Mouse (Mus musculus): ENCODE data around the gene Ap1g2.

DNA sequence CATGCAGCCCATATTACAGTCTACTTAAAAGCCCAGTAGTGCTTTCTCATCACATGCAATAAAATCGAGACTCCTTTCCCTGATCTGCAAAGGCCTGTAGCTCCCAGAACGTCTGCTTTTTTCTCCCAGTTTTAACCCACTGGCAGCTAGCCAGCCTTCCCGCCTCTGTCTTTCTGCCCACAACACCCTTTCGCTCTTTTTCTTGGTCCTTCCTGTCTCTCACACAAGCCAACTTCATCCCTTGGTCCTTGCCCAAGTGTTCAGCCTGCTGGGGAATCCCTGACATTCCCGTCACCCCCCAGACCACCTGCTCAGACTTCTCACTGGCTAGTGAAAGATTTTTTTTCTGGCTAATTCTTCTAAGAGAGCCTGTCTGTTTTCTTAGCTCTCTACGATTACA lies 30.2 kb downstream of the Ap1g2 start:
- TF ChIP-seq CTCF (IDR thresholded peaks at IDR 0.05; ENCODE audit: low read depth) = no peak
- TF ChIP-seq EP300 (IDR thresholded peaks at IDR 0.05; ENCODE audit: low read depth) = no peak

Measured in heart, postnatal 0 days (tissue).